Mouse (Mus musculus) neural tube, embryonic 14.5 days (tissue): ENCODE results near the gene Zbtb18. TPM values are rescaled to one million over a fixed set of nuclear protein-coding genes. Genes with fewer than 3 reads are reported as not detected.
A peak's percentile ranks its signal among the peaks of the same experiment; 100 is the strongest.

Source experiments
- ATAC-seq: fragments of 200-750 bp; cut with Nextera tagmentation; 2 replicates; pipeline ENCODE4 v1.8.0; 2017; ENCODE audit warnings: low read depth, mild to moderate bottlenecking, moderate TSS enrichment, moderate library complexity
- H3K27ac ChIP-seq: fragments of 300-500 bp; sonication (generic); 2 replicates; pipeline ENCODE4 v1.5.1; 2014; ENCODE audit warnings: low read depth, mild to moderate bottlenecking, control low read depth, low read length, moderate library complexity, mixed read lengths
- H3K27me3 ChIP-seq: fragments of 300-500 bp; sonication (generic); 2 replicates; pipeline ENCODE4 v1.6.1; 2014; ENCODE audit warnings: low read length; ENCODE audit not compliant: control insufficient read depth, insufficient read depth
- H3K36me3 ChIP-seq: fragments of 300-500 bp; sonication (generic); 2 replicates; pipeline ENCODE4 v1.6.1; 2014; ENCODE audit warnings: low read length, mixed read lengths; ENCODE audit not compliant: control insufficient read depth, insufficient read depth
- H3K4me1 ChIP-seq: fragments of 300-500 bp; sonication (generic); 2 replicates; pipeline ENCODE4 v1.6.1; 2014; ENCODE audit warnings: low read length; ENCODE audit not compliant: control insufficient read depth, insufficient read depth
- H3K4me2 ChIP-seq: fragments of 300-500 bp; sonication (generic); 2 replicates; pipeline ENCODE4 v1.6.1; 2014; ENCODE audit warnings: mild to moderate bottlenecking, low read depth, low read length, control low read depth
- H3K4me3 ChIP-seq: fragments of 300-500 bp; sonication (generic); 2 replicates; pipeline ENCODE4 v1.5.1; 2014; ENCODE audit warnings: low read depth, low read length, control low read depth, mixed read lengths
- H3K9ac ChIP-seq: fragments of 300-500 bp; sonication (generic); replicated peaks from 2 replicates; pipeline ENCODE4 v1.6.1; 2014; ENCODE audit warnings: low read depth, mild to moderate bottlenecking, control low read depth, low read length, mixed read lengths
- H3K9me3 ChIP-seq: fragments of 300-500 bp; sonication (generic); 2 replicates; pipeline ENCODE4 v1.6.1; 2016; ENCODE audit warnings: low read length; ENCODE audit not compliant: control insufficient read depth
- WGBS: fragments of 180-500 bp; shearing (Covaris S2); extraction: QIAGEN DNeasy Blood & Tissue Kit; methylation state at CpG from one replicate; pipeline ENCODE4 v1.1.7; 2014; 5-methylcytosine and 5-hydroxymethylcytosine counted together
- polyA plus RNA-seq: library from polyadenylated mRNA; unstranded; fragments of >200 nt; fragmentation: Nextera tagmentation; extraction: Ambion mirVana; gene quantifications from 2 replicates; pipeline ENCODE4 v1.2.1, GENCODE M21; 2014

Zbtb18 gene
- polyA plus RNA-seq, 1 experiment from 2014 or later = 6.7 TPM

DNA sequence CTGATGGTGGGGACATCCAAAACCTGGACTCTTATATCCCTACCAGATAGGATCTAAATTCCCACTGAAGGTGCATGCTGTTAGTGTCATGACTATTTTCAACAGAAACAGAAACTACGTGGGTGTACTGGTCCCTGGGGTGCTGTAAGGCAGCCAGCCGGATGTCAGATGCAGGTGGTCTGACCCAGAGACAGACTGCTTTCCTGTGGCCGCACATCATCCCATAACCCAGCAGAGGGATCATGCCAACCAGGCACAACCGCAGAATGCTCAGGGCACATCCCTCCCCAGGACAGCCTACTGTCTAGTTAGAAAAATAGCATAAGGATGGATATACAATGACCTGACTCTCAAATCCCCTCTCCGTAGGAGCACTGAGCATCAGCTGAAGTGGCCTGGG is 14.3 kb upstream of the Zbtb18 start:
- no peak overlapping the region for H3K9ac ChIP-seq

GRCm38 (mm10) chr1:177428338-177428737 is 13.8 kb upstream of the Zbtb18 start:
- peaks cover 4% of the 10 kb centered on the region; the same call in 1 of the 2 replicates for H3K4me1 ChIP-seq

More for the DNA sequence above, 14.3 kb upstream of the Zbtb18 start:
- peak overlapping the region; percentile 4; the same call in 1 of the 2 replicates for H3K4me2 ChIP-seq
- H3K27me3 ChIP-seq = no peaks in the 10 kb centered on the region
- H3K4me1 ChIP-seq = peaks cover 4% of the 10 kb centered on the region; the same call in 1 of the 2 replicates
- H3K4me3 ChIP-seq = no peak overlapping the region
- H3K27ac ChIP-seq = no peak overlapping the region
- H3K36me3 ChIP-seq = no peaks in the 10 kb centered on the region
- H3K9me3 ChIP-seq = no peaks in the 10 kb centered on the region
- 57% methylated on average over 5 of the region's 5 CpGs for WGBS
- no peak; the same call in 1 of the 2 replicates for ATAC-seq

GRCm38 (mm10) chr1:177429067-177429466 is 13.1 kb upstream of the Zbtb18 start:
- Histone ChIP-seq H3K4me3 (no peak overlapping the region), H3K9ac (no peak overlapping the region), H3K4me2 (no peak overlapping the region), H3K9me3 (no peaks in the 10 kb centered on the region), H3K36me3 (no peaks in the 10 kb centered on the region), H3K4me1 (peaks cover 4% of the 10 kb centered on the region; the same call in 1 of the 2 replicates), H3K27ac (no peak overlapping the region), H3K27me3 (no peaks in the 10 kb centered on the region)
- no peak for ATAC-seq
- 84% methylated on average over 4 of the region's 4 CpGs for WGBS

More at GRCm38 (mm10) chr1:177428338-177428737, 13.8 kb upstream of the Zbtb18 start:
- 69% methylated on average over 14 of the region's 14 CpGs for WGBS
- Histone ChIP-seq H3K27me3 (no peaks in the 10 kb centered on the region), H3K36me3 (no peaks in the 10 kb centered on the region), H3K4me3 (no peak overlapping the region), H3K27ac (no peak overlapping the region), H3K4me2 (peak overlapping the region; percentile 4; the same call in 1 of the 2 replicates), H3K9ac (no peak overlapping the region), H3K9me3 (no peaks in the 10 kb centered on the region)
- no peak for ATAC-seq

- Histone ChIP-seq H3K4me1 (peaks cover 26% of the 10 kb centered on the region), H3K9me3 (no peaks in the 10 kb centered on the region), H3K4me3 (no peak overlapping the region), H3K27ac (no peak overlapping the region), H3K36me3 (no peaks in the 10 kb centered on the region), H3K27me3 (no peaks in the 10 kb centered on the region), H3K4me2 (peak overlapping the region; percentile 76; the same call in 1 of the 2 replicates), H3K9ac (no peak overlapping the region)
- ATAC-seq = no peak
- WGBS = 13% methylated on average over 1 of the region's 2 CpGs
Measured at GRCm38 (mm10) chr1:177440411-177440810, 1.7 kb upstream of the Zbtb18 start.

- Histone ChIP-seq H3K27ac (peak overlapping the region; percentile 89), H3K9ac (peak overlapping the region; percentile 58), H3K36me3 (no peaks in the 10 kb centered on the region), H3K4me1 (peaks cover 28% of the 10 kb centered on the region), H3K27me3 (no peaks in the 10 kb centered on the region), H3K4me2 (peak overlapping the region; percentile 76), H3K9me3 (no peaks in the 10 kb centered on the region), H3K4me3 (peak overlapping the region; percentile 79)
- 0% methylated on average over 6 of the region's 6 CpGs for whole genome bisulfite sequencing
- ATAC-seq = no peak
Measured at GRCm38 (mm10) chr1:177440981-177441491, 1.1 kb upstream of the Zbtb18 start.

GRCm38 (mm10) chr1:177441492-177442195 is 507 bp upstream of the Zbtb18 start:
- Histone ChIP-seq H3K27ac (peak overlapping the region; percentile 89), H3K27me3 (no peaks in the 10 kb centered on the region), H3K4me1 (peaks cover 32% of the 10 kb centered on the region), H3K9me3 (no peaks in the 10 kb centered on the region), H3K4me3 (peak overlapping the region; percentile 79), H3K9ac (peak overlapping the region; percentile 81), H3K4me2 (peak overlapping the region; percentile 76), H3K36me3 (no peaks in the 10 kb centered on the region)
- ATAC-seq = peak; percentile 99
- WGBS = 0% methylated on average over 73 of the region's 87 CpGs

- Histone ChIP-seq H3K4me2 (peak overlapping the region; percentile 92), H3K27ac (peak overlapping the region; percentile 95), H3K27me3 (no peaks in the 10 kb centered on the region), H3K9me3 (no peaks in the 10 kb centered on the region), H3K4me3 (peak overlapping the region; percentile 79), H3K36me3 (no peaks in the 10 kb centered on the region; the same call in 1 of the 2 replicates), H3K9ac (peak overlapping the region; percentile 81), H3K4me1 (peaks cover 46% of the 10 kb centered on the region)
- WGBS = under 1% methylated on average over 34 of the region's 62 CpGs
- ATAC-seq = peak; percentile 3; the same call in 1 of the 2 replicates
Measured at GRCm38 (mm10) chr1:177442821-177443723, 921 bp downstream of the Zbtb18 start.

DNA sequence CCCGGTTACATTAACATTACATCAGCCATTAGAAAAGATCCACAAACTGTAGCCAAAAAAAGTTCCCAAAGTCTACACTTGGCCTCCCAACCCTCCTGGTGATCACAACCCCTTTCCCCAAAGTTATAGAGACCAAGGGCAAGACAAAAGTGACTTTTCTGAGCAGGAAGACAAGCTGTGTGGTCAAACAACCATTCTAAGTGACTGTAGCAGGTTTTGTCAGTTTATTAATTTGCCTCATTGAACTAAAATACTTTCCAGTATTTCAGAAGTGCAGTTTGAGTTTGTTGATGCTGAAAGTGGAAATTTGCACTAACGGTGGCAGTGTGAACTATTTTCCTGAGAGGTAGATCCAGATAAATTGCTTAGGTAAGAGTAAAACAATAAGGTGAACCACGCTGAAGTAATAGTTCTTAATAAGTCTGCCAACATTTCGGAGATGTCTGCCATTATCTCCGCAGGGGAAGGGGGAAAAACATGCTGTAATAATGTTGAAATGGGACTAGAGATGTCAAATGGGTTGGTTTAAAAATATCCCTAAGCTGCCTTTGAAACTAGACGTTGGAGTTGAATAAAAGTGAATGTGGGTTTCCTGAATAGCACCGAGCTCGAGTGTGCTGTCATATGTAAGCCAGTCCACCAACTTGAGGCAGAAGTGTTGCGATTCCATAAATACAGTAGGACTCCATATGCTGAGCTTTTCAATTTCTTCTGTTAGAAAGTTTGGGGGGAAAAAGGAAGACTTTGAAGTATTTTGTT is 1.8 kb downstream of the Zbtb18 start:
- H3K4me1 ChIP-seq = peaks cover 49% of the 10 kb centered on the region
- H3K4me3 ChIP-seq = peak overlapping the region; percentile 79
- H3K9ac ChIP-seq = peak overlapping the region; percentile 81; the same call in 1 of the 2 replicates
- H3K27ac ChIP-seq = peak overlapping the region; percentile 95; the same call in 1 of the 2 replicates
- H3K36me3 ChIP-seq = no peaks in the 10 kb centered on the region; the same call in 1 of the 2 replicates
- no peaks in the 10 kb centered on the region for H3K27me3 ChIP-seq
- ATAC-seq = no peak
- H3K4me2 ChIP-seq = peak overlapping the region; percentile 92
- H3K9me3 ChIP-seq = no peaks in the 10 kb centered on the region
- 11% methylated on average over 9 of the region's 9 CpGs for WGBS
